Mouse (Mus musculus): ENCODE measurements around the gene Mcu. TPM values are rescaled to one million over a fixed set of nuclear protein-coding genes. Genes with fewer than 3 reads are reported as not detected.

The Mcu gene
- polyA plus RNA-seq, 1 experiment from 2014 or later: 10.2 TPM

GRCm38 (mm10) chr10:59636751-59637533 is 20.4 kb upstream of the Mcu start:
- H3K9me3 ChIP-seq (replicated peaks): no peaks in the 10 kb centered on the region
- no peak for ATAC-seq (ENCODE audit: insufficient read depth)
- no peaks in the 10 kb centered on the region for H3K4me1 ChIP-seq (replicated peaks)
- H3K4me3 ChIP-seq (replicated peaks): no peak overlapping the region; the same call in 1 of the 2 replicates
- H3K4me2 ChIP-seq: no peak overlapping the region
- no peak overlapping the region for H3K27ac ChIP-seq (replicated peaks)
- WGBS (ENCODE audit: insufficient replicate concordance): 62% methylated on average over 16 of the region's 16 CpGs
- H3K36me3 ChIP-seq (replicated peaks): no peaks in the 10 kb centered on the region
- no peak overlapping the region for H3K9ac ChIP-seq
- H3K27me3 ChIP-seq: no peaks in the 10 kb centered on the region

- H3K36me3 ChIP-seq (replicated peaks): no peaks in the 10 kb centered on the region
- H3K9me3 ChIP-seq (replicated peaks): no peaks in the 10 kb centered on the region
- 75% methylated on average over 2 of the region's 2 CpGs for WGBS (ENCODE audit: insufficient replicate concordance)
- H3K4me1 ChIP-seq (replicated peaks): no peaks in the 10 kb centered on the region
- no peak overlapping the region for H3K4me2 ChIP-seq
- H3K27me3 ChIP-seq: no peaks in the 10 kb centered on the region
- H3K9ac ChIP-seq: no peak overlapping the region
- no peak for ATAC-seq (ENCODE audit: insufficient read depth)
- H3K4me3 ChIP-seq (replicated peaks): no peak overlapping the region
- no peak overlapping the region for H3K27ac ChIP-seq (replicated peaks)
Observed at GRCm38 (mm10) chr10:59636048-59636447, 19.6 kb upstream of the Mcu start.

GRCm38 (mm10) chr10:59629506-59629782 is 13.0 kb upstream of the Mcu start:
- Histone ChIP-seq H3K27ac (replicated peaks) (no peak overlapping the region), H3K4me3 (replicated peaks) (no peak overlapping the region), H3K4me1 (replicated peaks) (no peaks in the 10 kb centered on the region), H3K27me3 (no peaks in the 10 kb centered on the region), H3K4me2 (no peak overlapping the region), H3K36me3 (replicated peaks) (no peaks in the 10 kb centered on the region), H3K9ac (no peak overlapping the region), H3K9me3 (replicated peaks) (no peaks in the 10 kb centered on the region)
- 61% methylated on average over 4 of the region's 4 CpGs for WGBS (ENCODE audit: insufficient replicate concordance)
- no peak for ATAC-seq (ENCODE audit: insufficient read depth)

- Histone ChIP-seq H3K4me2 (no peak overlapping the region), H3K9ac (no peak overlapping the region), H3K27me3 (no peaks in the 10 kb centered on the region), H3K9me3 (replicated peaks) (no peaks in the 10 kb centered on the region), H3K27ac (replicated peaks) (no peak overlapping the region), H3K4me3 (replicated peaks) (no peak overlapping the region), H3K36me3 (replicated peaks) (no peaks in the 10 kb centered on the region), H3K4me1 (replicated peaks) (no peaks in the 10 kb centered on the region)
- no peak for ATAC-seq (ENCODE audit: insufficient read depth)
- 61% methylated on average over 17 of the region's 17 CpGs for WGBS (ENCODE audit: insufficient replicate concordance)
Observed at GRCm38 (mm10) chr10:59628641-59629505, 12.4 kb upstream of the Mcu start.

GRCm38 (mm10) chr10:59623496-59623895 is 7.0 kb upstream of the Mcu start:
- no peak overlapping the region for H3K4me2 ChIP-seq
- no peaks in the 10 kb centered on the region for H3K27me3 ChIP-seq
- H3K9ac ChIP-seq: no peak overlapping the region
- no peaks in the 10 kb centered on the region for H3K4me1 ChIP-seq (replicated peaks)
- ATAC-seq (ENCODE audit: insufficient read depth): no peak
- no peak overlapping the region for H3K4me3 ChIP-seq (replicated peaks)
- 41% methylated on average over 5 of the region's 5 CpGs for WGBS (ENCODE audit: insufficient replicate concordance)
- H3K27ac ChIP-seq (replicated peaks): no peak overlapping the region
- H3K36me3 ChIP-seq (replicated peaks): no peaks in the 10 kb centered on the region
- H3K9me3 ChIP-seq (replicated peaks): no peaks in the 10 kb centered on the region

GRCm38 (mm10) chr10:59621355-59621754 is 4.9 kb upstream of the Mcu start:
- Histone ChIP-seq H3K27me3 (no peaks in the 10 kb centered on the region), H3K36me3 (replicated peaks) (no peaks in the 10 kb centered on the region), H3K9me3 (replicated peaks) (no peaks in the 10 kb centered on the region), H3K27ac (replicated peaks) (no peak overlapping the region), H3K4me1 (replicated peaks) (peaks cover 6% of the 10 kb centered on the region), H3K4me3 (replicated peaks) (no peak overlapping the region), H3K4me2 (no peak overlapping the region), H3K9ac (no peak overlapping the region)
- 21% methylated on average over 10 of the region's 10 CpGs for WGBS (ENCODE audit: insufficient replicate concordance)
- no peak for ATAC-seq (ENCODE audit: insufficient read depth)

- Histone ChIP-seq H3K4me3 (replicated peaks) (no peak overlapping the region), H3K9ac (no peak overlapping the region), H3K9me3 (replicated peaks) (no peaks in the 10 kb centered on the region), H3K27me3 (no peaks in the 10 kb centered on the region), H3K4me1 (replicated peaks) (peaks cover 31% of the 10 kb centered on the region), H3K4me2 (no peak overlapping the region), H3K36me3 (replicated peaks) (no peaks in the 10 kb centered on the region), H3K27ac (replicated peaks) (no peak overlapping the region)
- ATAC-seq (ENCODE audit: insufficient read depth): no peak
- WGBS (ENCODE audit: insufficient replicate concordance): 77% methylated on average over 7 of the region's 7 CpGs
Observed at GRCm38 (mm10) chr10:59617776-59618175, 1.3 kb upstream of the Mcu start.

- H3K36me3 ChIP-seq (replicated peaks): no peaks in the 10 kb centered on the region
- peak within 1 kb of the TSS; percentile 86 for H3K27ac ChIP-seq (replicated peaks)
- H3K4me3 ChIP-seq (replicated peaks): peak within 1 kb of the TSS; percentile 90
- WGBS (ENCODE audit: insufficient replicate concordance): under 1% methylated on average over 48 of the region's 51 CpGs
- peak within 1 kb of the TSS; percentile 87 for H3K4me2 ChIP-seq
- H3K9ac ChIP-seq: peak within 1 kb of the TSS; percentile 91
- H3K27me3 ChIP-seq: no peaks in the 10 kb centered on the region
- no peaks in the 10 kb centered on the region for H3K9me3 ChIP-seq (replicated peaks)
- peaks cover 31% of the 10 kb centered on the region for H3K4me1 ChIP-seq (replicated peaks)
- ATAC-seq (ENCODE audit: insufficient read depth): peak; percentile 81
Observed at GRCm38 (mm10) chr10:59615981-59616520, 441 bp downstream of the Mcu start, which contains the start of gene Gm10322. Gene Gm10322, plus strand, starts transcription at chr10:59616063.

- Histone ChIP-seq H3K9me3 (replicated peaks) (no peaks in the 10 kb centered on the region), H3K4me2 (peak overlapping the region; percentile 87), H3K4me3 (replicated peaks) (peak overlapping the region; percentile 90), H3K4me1 (replicated peaks) (peaks cover 31% of the 10 kb centered on the region), H3K9ac (peak overlapping the region; percentile 91), H3K27ac (replicated peaks) (no peak overlapping the region), H3K27me3 (no peaks in the 10 kb centered on the region), H3K36me3 (replicated peaks) (no peaks in the 10 kb centered on the region)
- 42% methylated on average over 5 of the region's 5 CpGs for WGBS (ENCODE audit: insufficient replicate concordance)
- ATAC-seq (ENCODE audit: insufficient read depth): no peak
Observed at GRCm38 (mm10) chr10:59615411-59615810, 1.1 kb downstream of the Mcu start.

GRCm38 (mm10) chr10:59614141-59614540 is 2.4 kb downstream of the Mcu start:
- Histone ChIP-seq H3K27ac (replicated peaks) (no peak overlapping the region), H3K9me3 (replicated peaks) (no peaks in the 10 kb centered on the region), H3K27me3 (no peaks in the 10 kb centered on the region), H3K4me1 (replicated peaks) (peaks cover 31% of the 10 kb centered on the region), H3K9ac (no peak overlapping the region), H3K4me3 (replicated peaks) (no peak overlapping the region), H3K36me3 (replicated peaks) (no peaks in the 10 kb centered on the region), H3K4me2 (0 out of 2 replicates have a peak overlapping the region, but pooled peaks have one; percentile 4)
- 77% methylated on average over 5 of the region's 5 CpGs for WGBS (ENCODE audit: insufficient replicate concordance)
- ATAC-seq (ENCODE audit: insufficient read depth): no peak

- H3K36me3 ChIP-seq (replicated peaks): no peaks in the 10 kb centered on the region
- no peak for ATAC-seq (ENCODE audit: insufficient read depth)
- no peak overlapping the region for H3K4me2 ChIP-seq
- H3K4me1 ChIP-seq (replicated peaks): peaks cover 31% of the 10 kb centered on the region
- no peaks in the 10 kb centered on the region for H3K9me3 ChIP-seq (replicated peaks)
- no peaks in the 10 kb centered on the region for H3K27me3 ChIP-seq
- no peak overlapping the region for H3K9ac ChIP-seq
- H3K4me3 ChIP-seq (replicated peaks): no peak overlapping the region
- H3K27ac ChIP-seq (replicated peaks): no peak overlapping the region
- 60% methylated on average over 5 of the region's 5 CpGs for WGBS (ENCODE audit: insufficient replicate concordance)
Observed at GRCm38 (mm10) chr10:59613276-59613675, 3.2 kb downstream of the Mcu start.

All from liver, embryonic 15.5 days (tissue).